20 mouse cellular contexts compared by ENCODE assay signal in the genomic region with DNA sequence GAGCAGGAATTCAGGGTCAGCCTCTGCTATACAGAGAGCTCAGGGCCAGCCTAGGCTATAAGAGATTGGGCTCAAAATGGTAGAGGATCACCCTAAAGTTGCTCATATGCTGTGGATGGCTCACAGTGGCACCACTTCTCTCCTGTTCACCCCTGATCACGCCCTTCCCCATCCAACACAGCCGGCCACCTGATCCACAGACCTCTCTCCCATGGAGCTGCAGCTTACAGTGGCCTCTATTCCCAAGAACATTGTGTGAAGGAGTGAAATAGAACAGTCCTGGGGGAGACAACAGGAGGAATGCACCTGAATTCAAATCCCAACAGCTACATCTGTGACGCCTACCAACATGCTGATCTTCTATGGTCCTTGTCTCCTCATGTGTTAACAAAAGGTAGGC. TPM values are rescaled to one million over a fixed set of nuclear protein-coding genes. Genes with fewer than 3 reads are reported as not detected.
"Had no signal": no experiment of that assay in that cellular context is flagged by ENCODE, and none has a peak within 500 bp of the region (broad histone marks: within the 10 kb centered on the region; RNA-seq: fewer than 3 reads in every experiment).

A gene (plus strand): TSS at position 301 of the 400 bp plus-strand sequence.

- DNase-seq: retina, postnatal 1 day; right cerebral cortex, adult 18-20 months; right cerebral cortex, postnatal 14 days; right cerebral cortex, postnatal 25 days; right cerebral cortex, postnatal 4 days; thymus, adult 18-20 months; thymus, adult 2 months; thymus, postnatal 14 days; thymus, postnatal 25 days; thymus, postnatal 36 days; thymus, postnatal 4 days had no signal

- H3K9ac ChIP-seq: neural tube, embryonic 15.5 days; stomach, embryonic 15.5 days had no signal

- H3K4me3 ChIP-seq: neural tube, embryonic 15.5 days; stomach, embryonic 15.5 days had no signal

- H3K9me3 ChIP-seq: neural tube, embryonic 15.5 days; stomach, embryonic 15.5 days had no signal

- H3K4me2 ChIP-seq: neural tube, embryonic 15.5 days; stomach, embryonic 15.5 days had no signal

- H3K27ac ChIP-seq: stomach, embryonic 15.5 days; stomach, postnatal 0 days had no signal

- H3K27me3 ChIP-seq: neural tube, embryonic 15.5 days had no signal

- H3K36me3 ChIP-seq: neural tube, embryonic 15.5 days; stomach, embryonic 15.5 days had no signal

RNA-seq across cellular contexts. Expression of the gene that starts here (rescaled TPM):
- total RNA-seq: neutrophil, adult 5-6 weeks had no signal
- polyA plus RNA-seq: neural tube, embryonic 14.5 days; neural tube, embryonic 15.5 days; spleen, adult 2 months; stomach, postnatal 0 days; testis, adult 2 months; thymus, adult 2 months; thymus, postnatal 0 days; urinary bladder, adult 2 months had no signal
